Mouse (Mus musculus): ENCODE measurements at regions not wholly inside any gene's neighbourhood (a gene's known extent, or its start where the extent isn't known, plus 50 kb on each side); places are given as distances from the start of the nearest gene placed in this dataset.
"Not testable (repeated sequence)": the region's sequence is repeated elsewhere in the genome, so short reads cannot be mapped to it uniquely, and the experiment has no call there.

DNA sequence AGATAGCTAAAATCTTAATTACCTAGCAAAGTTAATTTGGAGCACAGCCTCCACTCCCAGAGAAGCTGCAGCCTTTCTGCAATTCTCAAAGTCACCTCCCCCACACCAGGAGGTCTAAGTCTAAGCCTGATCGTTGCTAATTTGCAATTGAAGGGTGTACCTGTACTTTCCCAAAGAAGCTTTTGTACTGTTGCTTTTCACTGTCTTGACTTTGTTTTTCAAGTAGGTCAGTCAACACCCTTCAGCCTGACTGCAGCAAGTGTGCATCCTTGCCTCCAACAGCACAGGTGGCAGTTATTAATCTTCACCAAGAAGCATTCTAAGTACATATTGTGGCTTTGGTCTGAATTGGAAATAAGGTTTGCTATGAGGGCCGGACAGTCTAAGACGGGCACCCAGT lies 91.7 kb upstream of the Slc22a30 start:
- DNase-seq: not testable (repeated sequence)

DNA sequence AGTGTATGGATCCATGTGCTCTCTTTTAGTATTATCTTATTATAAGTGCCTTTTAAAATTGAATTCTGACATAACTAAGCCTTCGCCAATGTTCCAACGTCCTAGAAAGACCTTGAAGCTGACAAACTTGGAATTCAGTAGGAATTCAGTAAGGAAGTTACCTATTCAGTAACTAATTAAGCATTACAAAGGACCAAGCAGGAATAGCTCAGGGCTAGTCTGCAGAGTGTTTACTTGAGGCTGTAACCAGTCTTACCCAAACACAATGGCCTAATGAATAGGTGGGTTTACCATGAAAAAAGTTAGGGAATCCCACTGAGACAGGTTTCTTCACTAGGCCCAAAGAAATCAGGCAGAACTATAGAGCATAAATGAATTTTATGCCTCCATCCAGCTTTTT lies 92.6 kb upstream of the Slc22a30 start:
- not testable (repeated sequence) for DNase-seq

DNA sequence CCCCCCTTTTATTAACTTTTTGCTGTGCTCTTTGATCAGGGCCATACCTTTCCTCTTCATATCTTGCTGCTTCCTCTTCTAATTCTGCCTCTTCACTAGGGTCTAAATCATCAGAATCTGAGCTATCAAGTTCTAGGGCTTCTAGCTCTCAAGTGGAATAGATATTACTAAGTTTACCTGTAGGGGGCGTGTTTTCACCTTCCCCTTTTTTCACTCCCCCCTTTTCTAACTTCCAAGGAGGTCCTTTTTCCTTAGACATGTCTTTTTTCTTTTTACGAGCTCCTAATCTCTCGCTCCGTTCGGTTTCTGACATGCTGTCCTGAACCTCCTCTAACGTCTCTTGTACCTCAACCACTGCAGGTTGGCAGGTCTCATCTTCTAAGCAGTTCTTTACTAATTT lies 73.3 kb upstream of the Slc22a8 start:
- not testable (repeated sequence) for DNase-seq

DNA sequence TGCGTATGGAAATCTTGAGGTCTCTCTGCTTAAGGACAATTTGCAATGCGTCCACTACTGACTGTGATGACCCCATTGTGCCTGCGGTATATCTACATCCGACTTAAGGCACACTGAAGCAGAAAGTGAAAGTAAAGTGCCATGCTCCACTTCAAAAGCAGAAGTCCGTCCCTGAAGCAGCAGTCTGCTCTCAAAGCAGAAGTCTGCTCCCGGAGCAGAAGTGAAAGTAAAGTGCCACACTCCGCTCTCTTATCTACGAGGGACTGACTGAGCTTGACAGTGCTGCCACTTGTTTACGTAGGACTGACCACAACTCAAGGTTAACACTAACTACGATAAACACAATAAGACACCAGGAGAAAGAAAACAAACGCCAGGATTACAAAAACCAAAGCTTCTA lies 72.8 kb upstream of the Slc22a8 start:
- peak; percentile 22 for DNase-seq

DNA sequence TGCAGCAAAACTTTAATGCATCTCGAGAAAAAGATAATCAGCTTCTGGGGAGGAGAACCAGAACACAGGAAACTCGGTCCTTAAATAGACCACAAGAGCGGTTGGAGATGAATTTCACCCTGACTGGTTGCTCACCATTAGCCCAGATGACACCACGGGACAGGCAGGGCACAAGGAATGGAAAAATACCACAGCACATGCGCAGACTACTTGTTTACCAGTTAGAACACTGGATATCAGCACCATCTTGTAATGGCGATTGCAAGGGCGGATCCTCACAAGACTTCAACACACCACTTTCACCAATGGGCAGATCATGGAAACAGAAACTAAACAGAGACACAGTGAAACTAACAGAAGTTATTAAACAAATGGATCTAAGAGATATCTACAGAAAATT lies 72.1 kb upstream of the Slc22a8 start:
- DNase-seq: not testable (repeated sequence)

- no peak for DNase-seq
These were observed 56.5 kb upstream of the Slc22a8 start for GRCm38 (mm10) chr19:8534597-8534996.

DNA sequence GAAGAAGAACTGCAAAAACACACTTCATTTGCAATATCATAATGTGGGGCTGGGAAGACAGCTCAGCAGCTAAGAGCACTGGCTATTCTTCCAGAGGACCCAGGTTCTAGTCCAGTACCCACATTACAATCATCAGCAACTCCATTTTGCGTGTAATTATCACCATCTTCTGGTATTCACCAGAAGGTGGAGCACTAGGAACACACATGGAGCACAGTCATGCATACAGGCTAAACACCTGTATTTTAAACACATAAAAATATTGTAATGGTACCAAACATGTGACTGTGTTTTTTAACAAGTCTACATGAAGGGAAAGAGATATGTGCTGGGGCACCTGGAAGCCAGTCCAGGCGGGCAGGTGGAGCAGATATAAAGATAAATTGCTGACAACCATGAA lies 55.0 kb upstream of the Slc22a8 start:
- no peak for DNase-seq
